Mouse (Mus musculus): Measurements from ENCODE around the gene Pkd1.

GRCm38 (mm10) chr17:24603961-24604360 lies 54.3 kb downstream of the Pkd1 start:
- no peak for TF ChIP-seq TAL1 (IDR thresholded peaks at IDR 0.05; ENCODE audit: low read length)
- no peak for TF ChIP-seq GATA1 (IDR thresholded peaks at IDR 0.05; ENCODE audit: low read length)
